Mouse (Mus musculus) lung, adult 2 months (tissue): Measurements from ENCODE around the gene Ankrd55.

Experiments used
- CTCF ChIP-seq: fragments of 200-500 bp; IDR thresholded peaks from 2 replicates; pipeline ENCODE4 v1.5.1; 2011; ENCODE audit warnings: mild to moderate bottlenecking, low read length, control low read depth; ENCODE audit not compliant: insufficient read depth
- POLR2A ChIP-seq: fragments of 200-500 bp; IDR thresholded peaks from 2 replicates; pipeline ENCODE4 v1.6.1; 2011; ENCODE audit warnings: low read depth, mild to moderate bottlenecking, control low read depth, low read length, borderline replicate concordance; ENCODE audit errors: extremely low read depth

DNA sequence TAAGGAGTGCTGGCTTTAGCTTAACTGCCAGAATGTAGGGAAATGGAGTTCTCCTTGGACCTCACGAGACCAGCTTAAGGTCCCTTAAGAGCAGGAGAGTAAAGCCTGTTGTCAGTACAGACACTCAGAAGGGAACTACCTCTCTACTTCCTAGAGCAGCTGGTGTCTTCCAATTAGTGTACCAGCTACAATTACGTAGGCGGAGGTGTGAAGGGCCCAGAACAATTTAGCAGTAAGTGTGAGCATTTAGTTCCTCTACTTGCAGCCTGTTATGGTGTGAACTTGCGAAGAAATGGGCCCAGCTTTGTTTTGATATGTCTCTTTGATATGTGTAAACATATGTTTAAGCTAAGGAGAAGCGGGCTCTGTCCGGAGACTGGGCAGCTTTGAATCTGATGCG, 10.0 kb upstream of the Ankrd55 start:
- TF ChIP-seq CTCF, result no peak
- TF ChIP-seq POLR2A, result no peak
